Mouse (Mus musculus) mesoderm, embryonic 11.5 days (tissue): ENCODE measurements around the gene Tjap1.
A peak's percentile ranks its signal among the peaks of the same experiment; 100 is the strongest.

Experiments
- DNase-seq: peaks from one replicate; pipeline ENCODE4 v3.0.0-alpha.2; 2012; ENCODE audit warnings: low read depth, low spot score

Gene Tjap1

GRCm38 (mm10) chr17:46252571-46253451 is 30.0 kb downstream of the Tjap1 start:
- peak; percentile 53 for DNase-seq

- no peak for DNase-seq
These were observed 31.7 kb downstream of the Tjap1 start for GRCm38 (mm10) chr17:46251174-46251573.

GRCm38 (mm10) chr17:46248189-46248522 is 34.7 kb downstream of the Tjap1 start:
- no peak for DNase-seq

GRCm38 (mm10) chr17:46247512-46248188 is 35.2 kb downstream of the Tjap1 start, which contains the start of the genes Polr1c and Yipf3:
Gene Polr1c, minus strand, starts transcription at chr17:46248054.
Gene Yipf3, plus strand, starts transcription at chr17:46248080.
- peak; percentile 95 for DNase-seq

GRCm38 (mm10) chr17:46244579-46244978 is 38.2 kb downstream of the Tjap1 start:
- no peak for DNase-seq

- DNase-seq: no peak
These were observed 39.2 kb downstream of the Tjap1 start for GRCm38 (mm10) chr17:46243624-46244023.

GRCm38 (mm10) chr17:46242993-46243392 is 39.8 kb downstream of the Tjap1 start:
- no peak for DNase-seq

GRCm38 (mm10) chr17:46242274-46242673 is 40.6 kb downstream of the Tjap1 start:
- DNase-seq: no peak

GRCm38 (mm10) chr17:46241471-46241870 is 41.4 kb downstream of the Tjap1 start:
- no peak for DNase-seq

GRCm38 (mm10) chr17:46239516-46240114 is 43.2 kb downstream of the Tjap1 start:
- DNase-seq: no peak

GRCm38 (mm10) chr17:46237480-46237879 is 45.3 kb downstream of the Tjap1 start:
- DNase-seq: no peak

- DNase-seq: no peak
These were observed 45.7 kb downstream of the Tjap1 start for GRCm38 (mm10) chr17:46237079-46237478.

GRCm38 (mm10) chr17:46236067-46236466 is 46.8 kb downstream of the Tjap1 start:
- DNase-seq: no peak

- DNase-seq: no peak
These were observed 55.2 kb downstream of the Tjap1 start for GRCm38 (mm10) chr17:46227576-46227975.

GRCm38 (mm10) chr17:46221601-46222000 is 61.2 kb downstream of the Tjap1 start:
- no peak for DNase-seq

- DNase-seq: no peak
These were observed 72.3 kb downstream of the Tjap1 start for GRCm38 (mm10) chr17:46210550-46210949.
